Mouse (Mus musculus) liver, postnatal 0 days (tissue): ENCODE measurements around the gene Nasp. TPM values are rescaled to one million over a fixed set of nuclear protein-coding genes. Genes with fewer than 3 reads are reported as not detected.
"Not testable (repeated sequence)": the region's sequence is repeated elsewhere in the genome, so short reads cannot be mapped to it uniquely, and the experiment has no call there.

Experiments used
- ATAC-seq: fragments of 200-750 bp; cut with Nextera tagmentation; 2 replicates; pipeline ENCODE4 v1.8.0; 2017; ENCODE audit warnings: mild to moderate bottlenecking, moderate library complexity
- DNase-seq: peaks from one replicate; pipeline ENCODE4 v3.0.0-alpha.2; 2016
- H3K27ac ChIP-seq: fragments of 300-500 bp; sonication (generic); 2 replicates; pipeline ENCODE4 v1.5.1; 2014; ENCODE audit warnings: antibody characterized with exemption, moderate library complexity, mild to moderate bottlenecking, low read depth
- H3K27me3 ChIP-seq: fragments of 300-500 bp; sonication (generic); 2 replicates; pipeline ENCODE4 v1.6.1; 2014; ENCODE audit warnings: low read length, control low read depth, mixed read lengths; ENCODE audit not compliant: insufficient read depth
- H3K36me3 ChIP-seq: fragments of 300-500 bp; sonication (generic); replicated peaks from 2 replicates; pipeline ENCODE4 v1.6.1; 2014; ENCODE audit warnings: mild to moderate bottlenecking, control low read depth, low read length, moderate library complexity, mixed read lengths; ENCODE audit not compliant: insufficient read depth
- H3K4me1 ChIP-seq: fragments of 300-500 bp; sonication (generic); 2 replicates; pipeline ENCODE4 v1.6.1; 2014; ENCODE audit warnings: antibody characterized with exemption, mild to moderate bottlenecking, control low read depth; ENCODE audit not compliant: insufficient read depth
- H3K4me2 ChIP-seq: fragments of 300-500 bp; sonication (generic); 2 replicates; pipeline ENCODE4 v1.6.1; 2014; ENCODE audit warnings: low read depth, mild to moderate bottlenecking, low read length, moderate library complexity, mixed read lengths
- H3K4me3 ChIP-seq: fragments of 300-500 bp; sonication (generic); 2 replicates; pipeline ENCODE4 v1.5.1; 2014; ENCODE audit warnings: low read depth, low read length
- H3K9ac ChIP-seq: fragments of 300-500 bp; sonication (generic); replicated peaks from 2 replicates; pipeline ENCODE4 v1.6.1; 2014; ENCODE audit warnings: mild to moderate bottlenecking, moderate library complexity
- H3K9me3 ChIP-seq: fragments of 300-500 bp; sonication (generic); 2 replicates; pipeline ENCODE4 v1.6.1; 2016; ENCODE audit warnings: mild to moderate bottlenecking, control low read depth, low read length, mixed read lengths
- CTCF ChIP-seq: sonication (generic); IDR thresholded peaks from 2 replicates; pipeline ENCODE4 v1.5.1; 2016; ENCODE audit warnings: antibody characterized with exemption, low read depth
- EP300 ChIP-seq: IDR thresholded peaks from 2 replicates; pipeline ENCODE4 v1.6.1; 2016; ENCODE audit warnings: antibody characterized with exemption, low read depth, mild to moderate bottlenecking
- WGBS: fragments of 180-500 bp; shearing (Covaris S2); extraction: QIAGEN DNeasy Blood & Tissue Kit; methylation state at CpG from one replicate; pipeline ENCODE4 v1.1.7; 2014; ENCODE audit not compliant: insufficient replicate concordance; 5-methylcytosine and 5-hydroxymethylcytosine counted together
- polyA plus RNA-seq: library from polyadenylated mRNA; unstranded; fragments of >200 nt; fragmentation: Nextera tagmentation; extraction: Ambion mirVana; gene quantifications from 2 replicates; pipeline ENCODE4 v1.2.1, GENCODE M21; 2015

Nasp gene
- polyA plus RNA-seq, 1 experiment from 2014 or later = 30.0 TPM

GRCm38 (mm10) chr4:116666625-116667024 lies 38.9 kb upstream of the Nasp start:
- Histone ChIP-seq H3K4me1 (0 out of 2 replicates have a peak, but pooled peaks cover 6% of the 10 kb centered on the region), H3K36me3 (no peaks in the 10 kb centered on the region), H3K27me3 (no peaks in the 10 kb centered on the region), H3K4me2 (no peak overlapping the region), H3K4me3 (no peak overlapping the region), H3K9me3 (no peaks in the 10 kb centered on the region), H3K9ac (no peak overlapping the region), H3K27ac (no peak overlapping the region)
- WGBS = 46% methylated on average over 4 of the region's 4 CpGs
- TF ChIP-seq CTCF (no peak), EP300 (no peak)
- ATAC-seq (no peak), DNase-seq (no peak)

GRCm38 (mm10) chr4:116661998-116662397 lies 34.3 kb upstream of the Nasp start:
- DNase-seq (no peak), ATAC-seq (no peak)
- Histone ChIP-seq H3K4me1 (peaks cover 4% of the 10 kb centered on the region; the same call in 1 of the 2 replicates), H3K36me3 (no peaks in the 10 kb centered on the region), H3K9me3 (no peaks in the 10 kb centered on the region), H3K4me2 (no peak overlapping the region), H3K9ac (no peak overlapping the region), H3K27ac (no peak overlapping the region), H3K27me3 (no peaks in the 10 kb centered on the region), H3K4me3 (no peak overlapping the region)
- no peak for TF ChIP-seq EP300
- TF ChIP-seq CTCF = no peak
- 83% methylated on average over 1 of the region's 1 CpGs for WGBS

GRCm38 (mm10) chr4:116660829-116661228 lies 33.1 kb upstream of the Nasp start:
- H3K9ac ChIP-seq = no peak overlapping the region
- TF ChIP-seq CTCF (no peak), EP300 (no peak)
- DNase-seq = no peak
- no peaks in the 10 kb centered on the region for H3K36me3 ChIP-seq
- WGBS = 61% methylated on average over 6 of the region's 6 CpGs
- H3K4me2 ChIP-seq = no peak overlapping the region
- H3K27ac ChIP-seq = no peak overlapping the region
- peaks cover 13% of the 10 kb centered on the region; the same call in 1 of the 2 replicates for H3K4me1 ChIP-seq
- no peak for ATAC-seq
- H3K27me3 ChIP-seq = no peaks in the 10 kb centered on the region
- no peak overlapping the region for H3K4me3 ChIP-seq
- H3K9me3 ChIP-seq = no peaks in the 10 kb centered on the region

- not testable (repeated sequence) for H3K27ac ChIP-seq, ATAC-seq, H3K27me3 ChIP-seq, H3K9ac ChIP-seq, H3K4me2 ChIP-seq, H3K4me3 ChIP-seq, H3K9me3 ChIP-seq, DNase-seq, H3K36me3 ChIP-seq
- WGBS = 72% methylated on average over 6 of the region's 6 CpGs
- H3K4me1 ChIP-seq = peaks cover 22% of the 10 kb centered on the region
Observed at GRCm38 (mm10) chr4:116659916-116660315, 32.2 kb upstream of the Nasp start.

GRCm38 (mm10) chr4:116659474-116659873 lies 31.7 kb upstream of the Nasp start:
- no peaks in the 10 kb centered on the region for H3K36me3 ChIP-seq
- peak overlapping the region; percentile 54 for H3K4me2 ChIP-seq
- no peak for TF ChIP-seq EP300
- TF ChIP-seq CTCF = no peak
- no peaks in the 10 kb centered on the region for H3K27me3 ChIP-seq
- DNase-seq (peak; percentile 54), ATAC-seq (peak; percentile 69)
- H3K4me1 ChIP-seq = peaks cover 22% of the 10 kb centered on the region
- 61% methylated on average over 2 of the region's 2 CpGs for WGBS
- H3K9ac ChIP-seq = no peak overlapping the region; the same call in 1 of the 2 replicates
- no peaks in the 10 kb centered on the region for H3K9me3 ChIP-seq
- no peak overlapping the region for H3K4me3 ChIP-seq
- H3K27ac ChIP-seq = no peak overlapping the region

GRCm38 (mm10) chr4:116657971-116658370 lies 30.2 kb upstream of the Nasp start:
- TF ChIP-seq CTCF (no peak), EP300 (no peak)
- WGBS = 57% methylated on average over 3 of the region's 3 CpGs
- Histone ChIP-seq H3K9me3 (no peaks in the 10 kb centered on the region), H3K27ac (no peak overlapping the region), H3K27me3 (no peaks in the 10 kb centered on the region), H3K36me3 (no peaks in the 10 kb centered on the region), H3K9ac (no peak overlapping the region), H3K4me3 (no peak overlapping the region), H3K4me2 (no peak overlapping the region), H3K4me1 (peaks cover 22% of the 10 kb centered on the region)
- DNase-seq = no peak
- no peak for ATAC-seq

- H3K36me3 ChIP-seq = no peaks in the 10 kb centered on the region
- 55% methylated on average over 3 of the region's 3 CpGs for WGBS
Observed at GRCm38 (mm10) chr4:116655658-116656057, 27.9 kb upstream of the Nasp start.

More at GRCm38 (mm10) chr4:116655658-116656057, 27.9 kb upstream of the Nasp start:
- Histone ChIP-seq H3K4me2 (no peak overlapping the region), H3K4me3 (no peak overlapping the region), H3K9ac (no peak overlapping the region), H3K27ac (peak overlapping the region; percentile 76), H3K9me3 (no peaks in the 10 kb centered on the region), H3K4me1 (peaks cover 22% of the 10 kb centered on the region), H3K27me3 (no peaks in the 10 kb centered on the region)
- no peak for TF ChIP-seq CTCF
- no peak for TF ChIP-seq EP300
- ATAC-seq = no peak
- DNase-seq = no peak
